Mouse (Mus musculus): ENCODE results near the gene Npb.

DNA sequence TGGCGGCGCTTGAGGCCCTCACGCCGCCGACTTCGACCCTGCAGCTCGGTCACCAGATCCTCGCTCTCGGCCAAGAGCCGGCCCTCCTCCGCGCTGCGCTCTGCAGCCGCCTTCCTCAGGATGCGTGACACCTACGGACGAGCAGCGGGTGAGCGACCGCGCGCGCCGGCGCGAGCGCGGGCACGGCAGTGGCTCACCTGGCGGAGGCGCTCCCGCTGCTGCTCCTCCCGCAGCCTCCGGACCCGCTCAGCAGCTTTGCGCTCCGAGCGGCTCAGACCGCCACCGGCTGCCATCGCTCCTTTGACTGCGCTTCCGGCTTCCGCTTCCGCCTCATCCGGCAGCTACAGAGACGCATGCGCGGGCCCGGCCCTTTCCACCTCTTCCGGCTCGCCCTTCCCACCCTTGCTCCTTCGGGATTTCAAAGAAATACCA is 16.4 kb downstream of the Npb start:
- TF ChIP-seq ZC3H11A (IDR thresholded peaks at IDR 0.05; ENCODE audit: borderline replicate concordance, low read depth, low read length) (no peak), MAFK (IDR thresholded peaks at IDR 0.05; ENCODE audit: insufficient read depth, low read depth, low read length) (no peak), CHD2 (IDR thresholded peaks at IDR 0.05; ENCODE audit: low read depth, low read length) (no peak), HCFC1 (IDR thresholded peaks at IDR 0.05; ENCODE audit: borderline replicate concordance, insufficient read depth, low read length) (no peak), ZNF384 (IDR thresholded peaks at IDR 0.05; ENCODE audit: low read depth, low read length) (no peak)
